In genomic region chr2:118007539-118008427, GRCm38 (mm10) we compare ENCODE assay signal across 8 mouse cellular contexts.
DNase-seq lines count a peak whose midpoint lies in the region; ATAC-seq and TF ChIP-seq lines count a peak whose summit lies in the region.

No protein-coding gene starts in this region.

- no peak overlapping the region for H3K9ac ChIP-seq in hindbrain, postnatal 0 days (replicated peaks; ENCODE audit: low read length)
- H3K9ac ChIP-seq in hindbrain, embryonic 13.5 days, result no peak overlapping the region
- no peak overlapping the region for H3K9ac ChIP-seq in liver, embryonic 14.5 days (replicated peaks)
- H3K9ac ChIP-seq in forebrain, embryonic 11.5 days (ENCODE audit: low read length), result no peak overlapping the region

- H3K4me3 ChIP-seq in hindbrain, postnatal 0 days (ENCODE audit: low read length), result no peak overlapping the region
- H3K4me3 ChIP-seq in hindbrain, embryonic 13.5 days, result no peak overlapping the region
- H3K4me3 ChIP-seq in liver, embryonic 14.5 days (ENCODE audit: insufficient read depth in 1 of 2, low read depth in 2 of 2, low read length in 2 of 2), result no peak overlapping the region
- H3K4me3 ChIP-seq in forebrain, embryonic 11.5 days (ENCODE audit: low read depth, low read length), result no peak overlapping the region

- 54% methylated on average over 10 of the region's 10 CpGs for WGBS in hindbrain, postnatal 0 days
- 64% methylated on average over 10 of the region's 10 CpGs for WGBS in hindbrain, embryonic 13.5 days
- 34% methylated on average over 10 of the region's 10 CpGs for WGBS in liver, embryonic 14.5 days (ENCODE audit: insufficient replicate concordance)
- WGBS in forebrain, embryonic 11.5 days, result 65% methylated on average over 10 of the region's 10 CpGs

- ATAC-seq in hindbrain, postnatal 0 days, result 0 out of 2 replicates have a peak, but pooled peaks have one; percentile 15
- no peak for ATAC-seq in hindbrain, embryonic 13.5 days (ENCODE audit: low FRiP score)
- peak; percentile 70 for ATAC-seq in liver, embryonic 14.5 days (ENCODE audit: insufficient read depth)
- ATAC-seq in forebrain, embryonic 11.5 days (replicated peaks; ENCODE audit: low FRiP score), result no peak

- no peaks in the 10 kb centered on the region for H3K36me3 ChIP-seq in hindbrain, postnatal 0 days (ENCODE audit: insufficient read depth, low read length)
- no peaks in the 10 kb centered on the region for H3K36me3 ChIP-seq in hindbrain, embryonic 13.5 days
- H3K36me3 ChIP-seq in liver, embryonic 14.5 days (replicated peaks; ENCODE audit: control insufficient read depth, insufficient read depth, low read depth), result no peaks in the 10 kb centered on the region
- no peaks in the 10 kb centered on the region for H3K36me3 ChIP-seq in forebrain, embryonic 11.5 days (ENCODE audit: control insufficient read depth, insufficient read depth, low read length)

- no peak for TF ChIP-seq EP300 in liver, embryonic 14.5 days (IDR thresholded peaks at IDR 0.05; ENCODE audit: low read depth)

- H3K4me2 ChIP-seq in hindbrain, postnatal 0 days (ENCODE audit: low read depth, low read length), result no peak overlapping the region
- H3K4me2 ChIP-seq in hindbrain, embryonic 13.5 days, result no peak overlapping the region
- H3K4me2 ChIP-seq in liver, embryonic 14.5 days (ENCODE audit: low read depth), result peak overlapping the region; percentile 14; the same call in 1 of the 2 replicates
- no peak overlapping the region for H3K4me2 ChIP-seq in forebrain, embryonic 11.5 days (ENCODE audit: low read depth, low read length, severe bottlenecking)

- H3K9me3 ChIP-seq in hindbrain, postnatal 0 days (ENCODE audit: low read length), result no peaks in the 10 kb centered on the region
- no peaks in the 10 kb centered on the region for H3K9me3 ChIP-seq in hindbrain, embryonic 13.5 days
- no peaks in the 10 kb centered on the region for H3K9me3 ChIP-seq in liver, embryonic 14.5 days (ENCODE audit: control insufficient read depth, low read length)
- no peaks in the 10 kb centered on the region for H3K9me3 ChIP-seq in forebrain, embryonic 11.5 days (ENCODE audit: control insufficient read depth, low read length)

- no peak overlapping the region for H3K27ac ChIP-seq in hindbrain, postnatal 0 days
- H3K27ac ChIP-seq in hindbrain, embryonic 13.5 days, result no peak overlapping the region
- no peak overlapping the region for H3K27ac ChIP-seq in liver, embryonic 14.5 days
- no peak overlapping the region for H3K27ac ChIP-seq in forebrain, embryonic 11.5 days (ENCODE audit: low read depth, low read length)

- H3K27me3 ChIP-seq in hindbrain, postnatal 0 days (ENCODE audit: insufficient read depth, low read length), result no peaks in the 10 kb centered on the region
- no peaks in the 10 kb centered on the region for H3K27me3 ChIP-seq in hindbrain, embryonic 13.5 days
- no peaks in the 10 kb centered on the region for H3K27me3 ChIP-seq in liver, embryonic 14.5 days (ENCODE audit: control insufficient read depth, insufficient read depth, low read length)
- H3K27me3 ChIP-seq in forebrain, embryonic 11.5 days (ENCODE audit: control insufficient read depth, insufficient read depth, low read length), result no peaks in the 10 kb centered on the region

- DNase-seq in hindbrain, postnatal 0 days (ENCODE audit: low spot score), result no peak
- DNase-seq in embryo, embryonic 10.5 days (ENCODE audit: low spot score), result peak; percentile 60
- peak; percentile 1 for DNase-seq in induced T-regulatory cell, adult 2 months (ENCODE audit: low read depth)
- DNase-seq in liver, embryonic 14.5 days (ENCODE audit: low read depth in 3 of 3, low spot score in 3 of 3), result peak in 2 of 3 experiments; percentile 10 to 29
- peak; percentile 22 for DNase-seq in ovary, postnatal 14 days (ENCODE audit: low spot score)
- no peak for DNase-seq in cerebellum, adult 11-12 months
- DNase-seq in forebrain, embryonic 11.5 days (ENCODE audit: low spot score), result no peak

- H3K4me1 ChIP-seq in hindbrain, postnatal 0 days (ENCODE audit: insufficient read depth, low read length), result no peaks in the 10 kb centered on the region
- H3K4me1 ChIP-seq in hindbrain, embryonic 13.5 days (replicated peaks), result no peaks in the 10 kb centered on the region
- peaks cover 0 to 12% of the 10 kb centered on the region in 2 experiments; a peak in 2 of 4 replicates for H3K4me1 ChIP-seq in liver, embryonic 14.5 days (replicated peaks; ENCODE audit: control insufficient read depth in 2 of 2, insufficient read depth in 2 of 2, low read length in 1 of 2)
- no peaks in the 10 kb centered on the region for H3K4me1 ChIP-seq in forebrain, embryonic 11.5 days (replicated peaks; ENCODE audit: control insufficient read depth, insufficient read depth, low read length)

- TF ChIP-seq CTCF in hindbrain, postnatal 0 days (IDR thresholded peaks at IDR 0.05; ENCODE audit: low read depth), result no peak
- TF ChIP-seq CTCF in liver, embryonic 14.5 days (IDR thresholded peaks at IDR 0.05; ENCODE audit: low read depth), result no peak

Comparison
In these comparisons a context has a peak if more than half of its experiments do, and no peak if none do; other contexts are left out.
1. ATAC-seq: peak in hindbrain, postnatal 0 days (single experiment) and liver, embryonic 14.5 days (single experiment); none in hindbrain, embryonic 13.5 days (single experiment) and forebrain, embryonic 11.5 days (single experiment).
2. DNase-seq: peak in embryo, embryonic 10.5 days (single experiment), induced T-regulatory cell, adult 2 months (single experiment), liver, embryonic 14.5 days (2 of 3) and ovary, postnatal 14 days (single experiment); none in hindbrain, postnatal 0 days (single experiment), cerebellum, adult 11-12 months (single experiment) and forebrain, embryonic 11.5 days (single experiment).